Mouse (Mus musculus): ENCODE measurements around the gene Ints12.

DNA sequence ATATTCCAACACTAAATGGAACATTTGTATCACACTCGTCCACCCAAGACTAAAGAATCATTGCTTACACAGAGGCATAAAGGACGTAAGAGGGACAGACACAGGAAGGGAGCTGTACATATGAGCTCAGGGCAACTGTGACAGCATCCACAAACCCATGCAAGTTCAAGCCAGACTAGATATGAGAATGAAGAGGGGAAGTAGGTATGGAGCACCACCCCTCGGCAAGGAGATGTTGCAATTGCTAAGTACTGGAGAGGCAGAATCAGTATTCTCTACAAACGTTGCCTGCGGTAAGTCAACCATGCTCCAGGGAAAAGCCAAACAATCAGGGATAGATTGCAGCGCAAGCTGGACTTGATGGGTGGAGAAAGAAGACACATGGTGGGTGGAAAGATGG is 62.0 kb downstream of the Ints12 start:
- TF ChIP-seq CTCF (IDR thresholded peaks at IDR 0.05; ENCODE audit: extremely low read depth, insufficient read depth, low read length) (no peak), POLR2A (IDR thresholded peaks at IDR 0.05; ENCODE audit: extremely low read depth, insufficient read depth, low read length) (no peak)
